Mouse (Mus musculus) cerebellum, adult (tissue): ENCODE data around the gene Ctsk.

Source experiments
- ATAC-seq: cut with Nextera tagmentation; 2 replicates; pipeline ENCODE4 v1.9.2; 2017; ENCODE audit warnings: mild to moderate bottlenecking, moderate library complexity, mixed read lengths; ENCODE audit not compliant: insufficient number of reproducible peaks, low FRiP score, low TSS enrichment

Gene Ctsk

GRCm38 (mm10) chr3:95499024-95499423 lies at the start of gene Ctsk:
Ctsk (plus strand) TSS chr3:95499256.
- no peak for ATAC-seq

GRCm38 (mm10) chr3:95450408-95450807 lies 48.6 kb upstream of the Ctsk start:
- ATAC-seq: no peak; the same call in 1 of the 2 replicates

DNA sequence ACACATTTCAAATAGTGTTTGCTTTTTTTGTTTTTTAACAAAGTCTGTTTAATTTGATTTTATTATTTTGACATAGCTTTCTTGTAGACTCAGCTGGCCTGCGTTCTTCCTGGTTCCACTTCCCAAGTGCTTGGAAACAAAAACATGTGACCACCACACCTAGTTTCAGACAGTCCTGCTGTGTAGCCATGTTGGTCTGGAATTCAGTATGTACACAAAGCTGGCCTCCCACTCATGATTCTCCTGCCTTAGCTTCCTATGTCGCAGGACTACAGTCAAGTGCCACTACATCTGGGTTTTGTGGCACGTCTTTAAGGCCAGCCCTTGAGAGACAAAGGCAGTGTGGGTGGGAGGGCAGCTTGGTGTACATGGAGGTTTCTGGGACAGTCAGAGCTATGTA lies 48.1 kb upstream of the Ctsk start:
- no peak for ATAC-seq

GRCm38 (mm10) chr3:95456367-95456766 lies 42.7 kb upstream of the Ctsk start:
- ATAC-seq: no peak

DNA sequence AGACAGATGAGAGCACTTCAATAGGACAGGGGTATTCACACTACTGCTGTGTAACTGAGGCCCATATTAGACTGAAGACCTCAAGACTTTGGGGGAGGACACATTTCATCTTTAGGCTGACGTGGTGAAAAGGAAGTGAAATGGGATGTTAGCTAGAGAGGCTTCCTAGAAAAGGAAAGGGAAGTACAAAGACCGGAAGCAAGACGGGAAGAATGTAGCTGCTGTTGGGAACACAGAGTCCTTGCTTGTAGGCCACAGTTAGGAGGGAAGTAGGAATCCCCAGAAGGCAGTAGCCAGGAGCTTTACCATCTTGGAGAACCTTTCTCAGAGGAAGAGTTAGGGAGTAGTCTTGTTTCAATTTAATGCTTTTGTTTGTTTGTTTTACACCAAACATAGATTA lies 41.3 kb upstream of the Ctsk start:
- no peak for ATAC-seq

DNA sequence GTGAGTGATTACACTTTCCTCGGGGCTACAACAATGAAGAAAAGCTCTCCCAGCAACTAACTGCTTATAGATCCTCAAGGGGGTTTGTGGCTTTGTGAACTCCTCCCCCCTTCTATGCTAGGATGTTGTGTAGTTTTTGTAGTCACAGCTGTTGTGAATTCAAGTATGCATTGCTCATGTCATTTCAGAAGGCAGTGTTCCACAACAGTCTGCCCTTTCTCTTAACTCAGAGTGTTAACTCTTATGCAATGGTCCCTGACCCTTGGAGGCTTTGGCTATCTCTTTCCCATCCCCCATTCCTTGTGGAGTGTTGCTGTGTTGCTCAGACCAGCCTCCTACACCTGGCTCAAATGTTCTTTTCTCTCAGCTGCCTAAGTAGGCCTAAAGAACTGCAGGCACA lies 39.7 kb upstream of the Ctsk start:
- no peak for ATAC-seq

- ATAC-seq: no peak
Observed at GRCm38 (mm10) chr3:95463852-95464251, 35.2 kb upstream of the Ctsk start.

DNA sequence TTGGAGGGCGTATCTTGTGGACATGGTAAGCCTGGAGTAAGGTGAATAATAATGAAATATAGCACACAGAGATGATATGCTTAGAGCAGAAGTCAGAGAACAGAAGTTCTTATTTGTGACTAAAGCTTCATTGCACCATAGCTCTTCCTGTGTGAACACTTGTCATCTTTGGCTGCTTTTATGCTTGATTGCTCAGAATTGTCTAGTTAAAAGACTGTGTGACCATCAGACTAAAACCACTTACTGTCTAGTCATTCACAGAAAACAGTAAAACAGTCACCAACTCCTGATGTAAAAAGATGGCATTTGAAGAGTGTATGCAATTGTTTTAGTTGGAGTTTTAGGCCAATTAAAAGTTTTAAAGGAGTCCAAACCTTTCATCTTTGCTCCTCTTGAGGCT lies 20.1 kb upstream of the Ctsk start:
- ATAC-seq: no peak

DNA sequence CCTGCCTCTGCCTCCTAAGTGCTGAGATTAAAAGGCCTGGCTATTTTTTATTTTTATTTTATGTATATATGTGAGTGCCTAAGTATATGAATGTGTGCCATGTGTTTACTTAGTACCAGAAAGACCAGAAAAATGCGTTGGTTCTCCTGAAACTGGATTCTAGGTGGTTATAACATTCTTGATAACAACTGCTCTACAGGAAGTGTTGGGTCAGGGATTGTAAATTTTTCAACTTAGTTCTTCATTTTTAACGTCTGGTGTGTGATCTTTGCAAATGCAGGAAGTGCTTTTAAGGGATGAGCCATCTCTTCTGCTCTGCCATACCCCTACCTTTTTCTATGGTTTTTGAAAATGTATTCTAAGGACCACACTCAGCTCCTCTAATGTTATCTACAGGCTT lies 12.6 kb upstream of the Ctsk start:
- ATAC-seq: no peak

DNA sequence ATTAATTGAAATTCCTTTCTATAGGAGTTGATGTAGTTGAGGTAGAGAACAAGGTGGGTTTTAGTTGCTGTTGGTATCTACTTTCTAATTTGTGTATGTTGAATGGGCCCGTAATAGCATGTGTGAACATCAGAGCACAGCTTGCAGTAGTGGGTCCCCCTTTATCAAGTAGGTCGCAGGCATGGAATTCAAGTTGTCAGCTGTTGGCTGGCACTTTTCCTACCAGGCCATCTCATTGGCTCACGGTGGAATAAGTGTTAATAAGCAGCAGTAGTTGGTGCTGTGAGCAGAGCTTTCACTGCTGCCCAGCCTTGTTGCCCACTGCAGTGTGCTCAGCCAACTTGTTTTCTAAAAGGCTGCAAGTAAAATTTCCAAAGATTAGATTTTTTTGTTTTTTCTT lies 10.4 kb upstream of the Ctsk start:
- ATAC-seq: no peak

GRCm38 (mm10) chr3:95490238-95490637 lies 8.8 kb upstream of the Ctsk start:
- ATAC-seq: no peak

GRCm38 (mm10) chr3:95494342-95494741 lies 4.7 kb upstream of the Ctsk start:
- ATAC-seq: no peak; the same call in 1 of the 2 replicates

- ATAC-seq: no peak
Observed at GRCm38 (mm10) chr3:95498229-95498628, 827 bp upstream of the Ctsk start.

DNA sequence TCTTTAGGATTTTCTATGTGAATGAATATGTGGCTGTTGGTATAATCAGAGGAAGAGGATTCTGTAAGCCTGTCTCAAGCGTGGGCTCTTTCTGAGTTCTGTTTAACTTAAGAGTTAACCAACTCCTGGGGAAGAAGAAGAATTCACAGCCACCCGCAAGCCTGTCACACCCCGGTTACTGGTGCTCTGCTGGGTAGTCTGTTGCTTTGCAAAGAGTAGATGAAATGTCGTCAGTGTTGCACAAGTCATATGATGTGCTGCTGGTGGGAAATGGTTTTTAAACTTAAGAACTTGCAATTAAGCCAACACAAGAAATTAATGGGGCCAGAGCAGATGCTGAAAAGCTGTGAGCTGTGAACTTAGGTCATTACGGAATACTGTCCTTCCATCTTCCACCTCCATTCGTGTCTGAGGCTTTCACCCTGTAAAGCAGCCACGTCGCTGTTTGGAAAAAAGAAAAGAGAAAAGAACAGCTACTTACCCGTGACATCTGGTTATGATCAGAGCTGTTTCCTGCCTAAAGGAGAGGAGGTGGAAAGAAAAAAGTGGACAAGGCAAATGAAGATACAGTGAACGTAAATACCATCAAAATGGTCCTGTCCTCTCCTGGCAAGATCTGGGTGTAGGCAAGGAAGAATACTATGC lies 562 bp downstream of the Ctsk start:
- ATAC-seq: no peak

GRCm38 (mm10) chr3:95502312-95502711 lies 3.3 kb downstream of the Ctsk start:
- ATAC-seq: no peak

GRCm38 (mm10) chr3:95509348-95509747 lies 10.3 kb downstream of the Ctsk start:
- ATAC-seq: peak; percentile 68; the same call in 1 of the 2 replicates

- no peak for ATAC-seq
Observed at GRCm38 (mm10) chr3:95511611-95512180, 12.6 kb downstream of the Ctsk start.

DNA sequence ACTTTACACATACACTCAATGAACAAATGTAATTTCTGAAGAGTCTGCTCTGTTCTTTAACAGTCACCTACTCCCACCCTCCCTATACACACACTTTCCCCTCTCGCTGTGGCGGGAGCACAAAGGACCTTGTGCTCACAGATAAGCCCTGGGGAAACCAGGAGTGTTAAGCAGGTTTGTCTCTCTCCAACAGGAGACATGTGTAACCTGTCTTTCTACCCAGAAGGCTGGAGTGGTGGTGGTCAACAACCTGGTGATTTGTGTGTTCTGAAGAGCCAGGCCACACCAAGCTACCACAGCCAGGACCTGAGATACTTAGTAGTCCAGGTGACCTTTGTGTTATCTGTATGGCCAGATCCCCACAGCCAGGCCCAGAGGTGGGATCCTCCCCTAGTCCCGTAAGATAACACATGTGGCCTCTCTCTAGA lies 17.6 kb downstream of the Ctsk start:
- no peak for ATAC-seq

DNA sequence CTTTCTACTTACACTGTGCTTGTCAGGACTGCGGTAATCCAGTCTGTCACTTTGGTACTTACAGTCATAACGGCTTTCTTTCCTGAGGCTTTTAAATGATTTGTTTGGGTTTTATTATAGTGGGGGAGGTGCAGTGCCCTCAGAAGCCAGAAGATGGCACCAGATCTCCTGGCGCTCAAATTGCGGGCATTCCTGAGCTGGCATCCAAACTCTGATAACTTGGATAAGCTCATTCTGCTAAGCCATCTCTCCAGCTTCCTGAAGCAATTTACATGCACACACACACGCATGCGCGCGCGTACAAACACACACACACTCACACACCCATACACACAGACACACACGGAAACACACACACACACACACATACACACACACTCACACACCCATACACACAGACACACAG lies 18.4 kb downstream of the Ctsk start:
- ATAC-seq: no peak; the same call in 1 of the 2 replicates

DNA sequence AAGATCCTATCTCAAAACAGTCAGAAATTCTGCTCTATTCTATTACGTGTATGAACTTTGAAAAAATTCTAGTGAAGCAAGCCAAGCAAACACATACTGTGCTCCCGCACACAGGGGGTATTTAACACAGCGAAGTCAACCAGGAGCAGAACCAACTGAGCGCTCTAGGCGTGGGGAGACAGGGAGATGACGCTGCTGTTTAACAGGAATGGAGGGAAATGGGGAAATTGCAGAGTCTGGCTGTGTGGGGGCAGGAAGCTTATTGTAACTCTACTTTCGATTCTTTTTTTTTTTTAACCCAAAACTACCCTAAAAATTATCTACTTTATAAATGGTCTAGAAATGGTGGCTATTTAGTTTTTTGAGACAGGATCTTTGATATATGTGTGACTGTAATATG lies 19.8 kb downstream of the Ctsk start:
- ATAC-seq: no peak

GRCm38 (mm10) chr3:95519315-95519714 lies 20.3 kb downstream of the Ctsk start:
- ATAC-seq: no peak

- no peak for ATAC-seq
Observed at GRCm38 (mm10) chr3:95520100-95520499, 21.0 kb downstream of the Ctsk start.
